Mouse (Mus musculus): Measurements from ENCODE around the gene Smyd1. TPM values are rescaled to one million over a fixed set of nuclear protein-coding genes. Genes with fewer than 3 reads are reported as not detected.
A peak's percentile ranks its signal among the peaks of the same experiment; 100 is the strongest.
"Not testable (repeated sequence)": the region's sequence is repeated elsewhere in the genome, so short reads cannot be mapped to it uniquely, and the experiment has no call there.

Smyd1 gene
- polyA plus RNA-seq, 2 experiments from 2014 or later, result not detected

- ATAC-seq, result no peak
Measured at GRCm38 (mm10) chr6:71324816-71325215, 2.8 kb upstream of the Smyd1 start.

- peak; percentile 76 for ATAC-seq
Measured at GRCm38 (mm10) chr6:71322491-71322921, 473 bp upstream of the Smyd1 start, which contains the start of gene Cd8b1. Cd8b1 (plus strand) TSS chr6:71322788.

- no peak for ATAC-seq
Measured at GRCm38 (mm10) chr6:71307486-71307885, 14.5 kb downstream of the Smyd1 start.

- ATAC-seq, result no peak
Measured at GRCm38 (mm10) chr6:71302097-71302731, 19.8 kb downstream of the Smyd1 start.

GRCm38 (mm10) chr6:71298751-71299150 is 23.3 kb downstream of the Smyd1 start:
- ATAC-seq, result no peak

GRCm38 (mm10) chr6:71298051-71298450 is 24.0 kb downstream of the Smyd1 start:
- ATAC-seq, result no peak

GRCm38 (mm10) chr6:71295303-71295702 is 26.7 kb downstream of the Smyd1 start:
- no peak for ATAC-seq

- ATAC-seq, result no peak
Measured at GRCm38 (mm10) chr6:71293509-71293908, 28.5 kb downstream of the Smyd1 start.

- no peak for ATAC-seq
Measured at GRCm38 (mm10) chr6:71279418-71279817, 42.6 kb downstream of the Smyd1 start.

GRCm38 (mm10) chr6:71274621-71275020 is 47.4 kb downstream of the Smyd1 start:
- no peak for ATAC-seq

- no peak for ATAC-seq
Measured at GRCm38 (mm10) chr6:71273715-71274114, 48.3 kb downstream of the Smyd1 start.

GRCm38 (mm10) chr6:71272316-71272741 is 49.7 kb downstream of the Smyd1 start:
- no peak for ATAC-seq

GRCm38 (mm10) chr6:71271389-71272315 is 50.4 kb downstream of the Smyd1 start, which contains the start of gene Krcc1:
Krcc1 (plus strand) TSS chr6:71271677.
- peak; percentile 87 for ATAC-seq

GRCm38 (mm10) chr6:71271057-71271388 is 51.0 kb downstream of the Smyd1 start:
- ATAC-seq, result peak; percentile 8

GRCm38 (mm10) chr6:71270301-71271056 is 51.6 kb downstream of the Smyd1 start:
- no peak for ATAC-seq

GRCm38 (mm10) chr6:71269686-71270050 is 52.4 kb downstream of the Smyd1 start:
- ATAC-seq, result not testable (repeated sequence)

GRCm38 (mm10) chr6:71268929-71269685 is 52.9 kb downstream of the Smyd1 start:
- no peak for ATAC-seq

GRCm38 (mm10) chr6:71267603-71268002 is 54.4 kb downstream of the Smyd1 start:
- ATAC-seq, result not testable (repeated sequence)

- no peak for ATAC-seq
Measured at GRCm38 (mm10) chr6:71262142-71262833, 59.7 kb downstream of the Smyd1 start.

- no peak for ATAC-seq
Measured at GRCm38 (mm10) chr6:71261060-71261459, 61.0 kb downstream of the Smyd1 start.

- no peak for ATAC-seq
Measured at GRCm38 (mm10) chr6:71260051-71260640, 61.9 kb downstream of the Smyd1 start.
